Mouse (Mus musculus): ENCODE data around the gene Hap1.

Hap1 gene

DNA sequence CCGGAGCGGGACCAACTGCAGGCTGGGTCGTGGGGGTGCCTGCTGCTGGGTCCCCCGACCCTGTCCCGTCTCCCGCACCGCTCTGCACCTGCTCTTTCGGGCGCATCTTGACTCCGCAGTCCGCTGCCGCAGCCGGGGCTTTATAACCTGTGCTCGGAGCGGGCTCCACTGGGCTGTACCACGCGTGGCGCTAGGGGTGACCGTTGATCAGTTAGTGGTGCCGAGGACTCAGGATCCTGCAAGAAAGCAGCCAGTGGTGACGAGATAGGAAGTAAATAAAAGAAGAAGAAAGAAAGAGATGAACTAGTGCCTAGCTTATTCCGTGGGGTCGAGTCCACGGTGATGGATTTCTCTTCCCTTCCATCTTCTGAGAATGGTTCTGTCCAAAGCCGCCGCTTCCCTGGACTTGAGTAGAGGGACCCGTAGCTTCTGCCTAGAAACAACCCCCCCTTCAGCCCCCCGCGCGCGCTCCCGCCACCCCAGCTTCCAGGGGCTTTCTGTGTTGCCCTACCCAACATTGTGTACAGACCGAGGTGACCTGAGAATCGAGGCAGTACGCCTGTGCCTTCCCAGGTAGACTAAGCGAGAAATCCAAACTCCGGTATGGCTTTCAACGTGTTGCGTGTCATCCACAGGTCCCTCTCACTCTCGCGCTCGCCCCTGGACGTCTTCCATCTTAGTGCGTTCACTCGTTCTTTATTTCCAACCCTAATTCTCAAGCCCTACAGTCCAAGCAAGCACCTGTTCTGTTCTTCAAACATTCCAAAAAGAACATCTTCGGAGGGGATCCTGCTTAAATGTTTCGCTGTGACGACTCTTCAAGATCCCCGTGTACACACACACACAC lies at the start of gene Hap1:
Gene Hap1 (minus strand): TSS at position 157 of the 847 bp plus-strand sequence.
- in situ Hi-C loops (cut with MboI, MseI) = no loop called here

GRCm38 (mm10) chr11:100404456-100405074 lies 48.6 kb upstream of the Hap1 start:
- in situ Hi-C loops (cut with MboI, MseI) = no loop called here

GRCm38 (mm10) chr11:100403445-100404134 lies 47.7 kb upstream of the Hap1 start:
- in situ Hi-C loops (cut with MboI, MseI) = no loop called here

GRCm38 (mm10) chr11:100402682-100403081 lies 46.8 kb upstream of the Hap1 start:
- in situ Hi-C loops (cut with MboI, MseI) = no loop called here

GRCm38 (mm10) chr11:100402240-100402639 lies 46.3 kb upstream of the Hap1 start:
- in situ Hi-C loops (cut with MboI, MseI) = no loop called here

DNA sequence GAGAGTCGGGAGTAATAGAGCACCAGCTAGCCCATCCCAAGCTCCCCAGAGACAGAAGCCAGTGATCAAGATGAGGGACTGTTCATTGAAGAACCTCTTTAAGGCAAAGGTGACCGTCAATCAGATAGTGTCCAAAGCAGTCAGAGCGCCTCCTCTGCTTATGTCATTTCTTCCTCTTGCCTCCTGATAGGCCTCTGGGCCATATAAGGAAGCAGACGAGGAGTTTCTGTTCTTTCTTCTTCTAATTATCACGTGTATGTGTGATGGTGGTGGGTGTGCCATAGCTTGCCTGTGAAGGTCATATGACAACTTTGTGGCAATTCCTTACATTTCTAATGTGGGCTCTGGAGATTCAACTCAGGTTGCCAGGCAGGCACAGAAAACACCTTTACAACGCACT lies 44.9 kb upstream of the Hap1 start:
- in situ Hi-C loops (cut with MboI, MseI) = no loop called here

DNA sequence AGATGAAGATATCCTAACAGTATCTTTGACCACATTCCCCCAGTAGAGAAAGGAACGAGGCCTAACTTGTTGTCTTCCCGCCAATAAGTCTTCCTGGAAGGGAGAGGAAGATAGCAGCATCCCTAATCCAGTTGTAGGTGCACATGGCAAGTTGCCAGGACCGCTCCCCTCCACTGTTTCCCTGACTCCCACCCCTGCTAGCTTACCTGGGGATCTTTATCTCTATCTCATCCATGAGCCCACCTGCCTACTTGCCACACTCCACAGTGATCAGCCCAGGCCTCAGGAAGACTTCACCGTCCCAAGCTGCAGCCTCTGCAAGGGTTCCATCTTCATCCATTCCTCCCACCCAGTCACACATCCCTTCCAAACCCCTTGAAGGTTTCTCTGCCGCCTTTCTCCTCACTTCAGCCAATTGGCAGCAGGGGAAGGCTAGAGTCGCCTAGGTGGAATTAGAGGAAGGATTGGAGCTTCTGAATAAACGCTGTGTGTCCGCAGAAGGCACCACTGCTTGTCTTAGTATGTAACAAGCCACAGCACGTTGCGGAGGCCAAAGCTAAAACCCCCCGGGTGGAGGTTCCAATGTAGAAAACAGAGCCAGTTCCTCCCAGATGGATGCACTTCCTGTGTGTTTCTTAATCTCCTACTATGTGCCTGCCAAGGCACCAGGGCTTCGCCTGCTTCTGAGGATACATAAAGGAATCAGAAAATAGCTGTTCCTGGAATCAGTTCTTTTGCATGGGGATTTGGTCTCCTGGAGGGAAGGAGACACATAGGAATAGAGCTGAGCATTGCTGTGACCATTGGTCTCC lies 44.0 kb upstream of the Hap1 start:
- in situ Hi-C loops (cut with MboI, MseI) = no loop called here

GRCm38 (mm10) chr11:100399320-100399719 lies 43.4 kb upstream of the Hap1 start:
- in situ Hi-C loops (cut with MboI, MseI) = no loop called here

DNA sequence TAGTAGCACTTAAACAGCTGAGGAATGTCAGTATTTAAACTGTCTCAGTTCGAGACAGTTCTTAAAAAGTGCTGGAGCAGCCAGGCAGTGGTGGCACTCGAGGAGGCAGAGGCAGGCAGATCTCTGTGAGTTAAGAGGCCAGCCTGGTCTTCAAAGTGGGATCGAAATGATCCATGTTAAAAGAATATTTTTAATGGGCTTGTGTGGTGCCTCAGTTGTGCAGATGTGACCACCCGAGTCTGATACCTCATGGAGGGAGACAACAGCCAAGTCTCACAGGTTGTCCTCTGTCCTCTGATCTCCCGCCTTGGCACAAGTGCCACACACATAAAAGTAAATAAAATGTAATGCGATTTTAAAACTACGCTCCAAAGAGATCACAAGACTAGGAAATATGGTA lies 42.6 kb upstream of the Hap1 start:
- in situ Hi-C loops (cut with MboI, MseI) = no loop called here

GRCm38 (mm10) chr11:100397600-100398389 lies 41.9 kb upstream of the Hap1 start, which contains the start of gene Jup:
TSS of gene Jup (minus strand) at chr11:100397763.
- in situ Hi-C loops (cut with MboI, MseI) = no loop called here

DNA sequence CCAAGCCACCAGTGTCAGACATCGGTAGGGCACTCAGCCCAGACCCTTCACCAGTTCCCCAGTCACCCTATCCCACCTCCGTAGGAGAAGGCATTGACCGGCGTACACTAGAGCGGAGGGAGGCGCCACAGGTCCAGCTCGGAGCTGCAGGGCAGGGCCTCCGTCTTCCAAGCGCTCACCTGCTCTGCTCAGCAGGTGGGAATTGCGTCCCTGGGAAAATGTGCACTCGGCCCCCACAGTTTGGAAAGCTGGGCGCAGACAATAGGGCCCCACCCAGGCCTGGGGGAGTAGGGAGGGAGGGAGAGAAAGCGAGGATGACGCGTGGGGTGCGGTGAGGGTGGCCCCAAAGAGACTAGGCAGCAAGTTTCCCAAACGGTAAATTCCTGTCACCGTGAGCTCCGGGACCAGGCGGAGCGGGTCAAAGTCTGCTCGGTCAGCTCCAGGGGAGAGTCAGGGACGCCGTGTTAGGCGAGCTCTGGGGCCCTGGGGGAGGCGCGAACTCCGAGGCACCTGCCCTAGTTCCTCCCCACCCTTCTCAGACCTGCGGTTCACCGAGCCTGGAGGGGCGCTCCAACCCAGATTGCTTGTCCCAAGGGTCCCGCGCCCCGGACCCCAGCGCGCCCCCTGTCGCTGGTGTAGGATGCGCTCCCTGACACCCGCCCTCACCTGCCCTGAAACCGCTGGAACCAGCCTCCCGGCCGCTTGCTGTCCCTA lies 41.1 kb upstream of the Hap1 start:
- in situ Hi-C loops (cut with MboI, MseI) = no loop called here

GRCm38 (mm10) chr11:100395861-100396631 lies 40.1 kb upstream of the Hap1 start:
- in situ Hi-C loops (cut with MboI, MseI) = no loop called here

- in situ Hi-C loops (cut with MboI, MseI) = no loop called here
Observed at GRCm38 (mm10) chr11:100395200-100395599, 39.3 kb upstream of the Hap1 start.

- in situ Hi-C loops (cut with MboI, MseI) = no loop called here
Observed at GRCm38 (mm10) chr11:100394353-100395074, 38.6 kb upstream of the Hap1 start.

- in situ Hi-C loops (cut with MboI, MseI) = no loop called here
Observed at GRCm38 (mm10) chr11:100393733-100394132, 37.8 kb upstream of the Hap1 start.

DNA sequence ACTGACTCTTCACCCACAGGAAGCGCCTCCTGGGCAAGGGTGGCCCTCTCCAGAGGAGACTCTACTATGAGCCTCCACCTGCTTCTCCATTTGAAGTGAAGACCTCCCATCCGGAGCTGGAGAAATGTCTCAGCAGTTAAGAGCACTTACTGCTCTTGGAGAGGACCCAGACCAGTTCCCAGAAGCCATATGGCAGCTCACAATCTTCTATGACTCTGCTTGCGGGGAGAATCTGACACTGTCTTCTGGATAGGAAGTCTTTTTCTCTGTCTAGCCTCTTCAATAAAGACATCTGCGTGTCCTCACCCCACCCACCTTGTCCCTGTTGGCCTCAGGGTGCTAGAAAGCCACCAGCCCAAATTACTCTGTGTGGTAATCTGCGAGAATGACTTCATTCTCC lies 37.0 kb upstream of the Hap1 start:
- in situ Hi-C loops (cut with MboI, MseI) = no loop called here

- in situ Hi-C loops (cut with MboI, MseI) = no loop called here
Observed at GRCm38 (mm10) chr11:100391884-100392345, 36.0 kb upstream of the Hap1 start.

GRCm38 (mm10) chr11:100391081-100391883 lies 35.4 kb upstream of the Hap1 start:
- in situ Hi-C loops (cut with MboI, MseI) = no loop called here
